ENCODE assay signal across 8 mouse cellular contexts in the genomic region with DNA sequence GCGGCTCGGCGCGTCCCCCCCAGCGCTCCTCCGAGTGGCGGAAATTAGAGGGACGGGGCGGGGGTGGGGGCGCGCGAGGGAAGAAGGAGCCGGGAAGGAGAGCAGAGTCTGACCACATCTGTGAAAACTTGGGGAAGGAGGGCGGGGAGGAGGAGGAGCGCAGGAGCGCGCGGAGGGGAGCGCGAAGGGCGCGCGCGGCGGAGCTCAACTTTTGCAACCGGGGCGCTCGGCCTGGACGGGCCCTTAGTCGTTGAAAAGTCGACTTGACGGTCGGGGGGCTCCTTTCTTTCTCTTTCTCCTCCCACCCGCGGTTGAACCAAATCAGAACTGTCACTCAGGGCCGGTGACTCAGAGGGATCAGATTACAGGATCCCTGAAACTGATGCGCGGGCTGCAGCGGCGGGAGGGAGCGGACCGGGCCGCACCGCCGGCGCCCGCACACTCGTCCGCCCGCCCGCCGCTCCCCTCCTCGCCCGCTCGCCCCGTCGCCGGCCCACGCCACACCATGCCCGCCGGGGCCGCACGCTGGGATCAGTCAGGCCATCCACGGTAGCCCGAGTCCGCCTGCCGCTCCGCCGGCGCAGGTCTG. TPM values are rescaled to one million over a fixed set of nuclear protein-coding genes. Genes with fewer than 3 reads are reported as not detected.
DNase-seq lines count a peak whose midpoint lies in the region; ATAC-seq lines count a peak whose summit lies in the region.

No protein-coding gene starts in this region.

- H3K36me3 ChIP-seq in megakaryocyte, embryonic 14.5 days (replicated peaks; ENCODE audit: low read length): no peaks in the 10 kb centered on the region
- H3K36me3 ChIP-seq in kidney, embryonic 15.5 days: no peaks in the 10 kb centered on the region

- peak overlapping the region; percentile 82 for H3K4me3 ChIP-seq in megakaryocyte, embryonic 14.5 days (replicated peaks)
- peak overlapping the region; percentile 87 for H3K4me3 ChIP-seq in kidney, embryonic 15.5 days (replicated peaks)

- peaks cover 60% of the 10 kb centered on the region for H3K27me3 ChIP-seq in megakaryocyte, embryonic 14.5 days (replicated peaks)
- no peaks in the 10 kb centered on the region for H3K27me3 ChIP-seq in kidney, embryonic 15.5 days

- DNase-seq in embryo, embryonic 9.5 days (ENCODE audit: extremely low spot score): peak; percentile 89
- DNase-seq in heart, adult 8-10 months (ENCODE audit: low spot score): peak; percentile 26
- DNase-seq in lung, postnatal 10 days: peak; percentile 77
- DNase-seq in right cerebral cortex, postnatal 14 days: peak; percentile 7
- no peak for DNase-seq in layer of hippocampus, adult 8-10 months (ENCODE audit: low spot score in 2 of 2)

- H3K9me3 ChIP-seq in megakaryocyte, embryonic 14.5 days: no peaks in the 10 kb centered on the region
- no peaks in the 10 kb centered on the region for H3K9me3 ChIP-seq in kidney, embryonic 15.5 days (replicated peaks)

- H3K27ac ChIP-seq in kidney, embryonic 15.5 days: peak overlapping the region; percentile 98

- under 1% methylated on average over 63 of the region's 70 CpGs for WGBS in kidney, embryonic 15.5 days

- H3K9ac ChIP-seq in kidney, embryonic 15.5 days: peak overlapping the region; percentile 93

- peaks cover 19% of the 10 kb centered on the region for H3K4me1 ChIP-seq in megakaryocyte, embryonic 14.5 days
- peaks cover 41% of the 10 kb centered on the region for H3K4me1 ChIP-seq in kidney, embryonic 15.5 days

- H3K4me2 ChIP-seq in kidney, embryonic 15.5 days: peak overlapping the region; percentile 78

- ATAC-seq in megakaryocyte, adult 5-6 weeks (ENCODE audit: poor library complexity, severe bottlenecking): no peak
- peak; percentile 87 for ATAC-seq in kidney, embryonic 15.5 days (replicated peaks; ENCODE audit: low FRiP score)

RNA-seq across cellular contexts. Expression of gene Gli3, which starts 0.6 kb away (rescaled TPM):
- not detected in 2 replicates for polyA plus RNA-seq in megakaryocyte, embryonic 14.5 days (2012; ENCODE audit: insufficient read depth, low replicate concordance)
- not detected in 2 replicates for total RNA-seq in megakaryocyte, adult 5-6 weeks (2015)
- total RNA-seq in megakaryocyte, adult 5-6 weeks (2017): not detected in 2 replicates
- 1 to 10 TPM; 1.3 to 2.1 (median 1.8) TPM for total RNA-seq in heart, adult 8-10 months (2022)
- polyA plus RNA-seq in kidney, embryonic 15.5 days (2015; fragmentation: Nextera tagmentation; extraction: Ambion mirVana): 13.2 and 13.7 TPM in 2 replicates
- 10 to 100 TPM in 3 of 4 experiments, 1 to 10 TPM in 1; 9.6 to 10.2 (median 10.2) TPM for total RNA-seq in layer of hippocampus, adult 8-10 months (2022)

Comparison
In these comparisons a context has a peak if more than half of its experiments do, and no peak if none do; other contexts are left out.
1. DNase-seq: peak in embryo, embryonic 9.5 days (single experiment), heart, adult 8-10 months (single experiment), lung, postnatal 10 days (single experiment) and right cerebral cortex, postnatal 14 days (single experiment); none in layer of hippocampus, adult 8-10 months (0 of 2).